Mouse (Mus musculus) right cerebral cortex, postnatal 4 days (tissue): Measurements from ENCODE around the gene Hlx.

ENCODE experiments used
- DNase-seq: peaks from one replicate; pipeline ENCODE4 v3.0.0-alpha.2; 2022

The Hlx gene

GRCm38 (mm10) chr1:184731644-184732545 is 524 bp downstream of the Hlx start:
- DNase-seq, result no peak

GRCm38 (mm10) chr1:184731091-184731640 is 1.3 kb downstream of the Hlx start:
- DNase-seq, result no peak

DNA sequence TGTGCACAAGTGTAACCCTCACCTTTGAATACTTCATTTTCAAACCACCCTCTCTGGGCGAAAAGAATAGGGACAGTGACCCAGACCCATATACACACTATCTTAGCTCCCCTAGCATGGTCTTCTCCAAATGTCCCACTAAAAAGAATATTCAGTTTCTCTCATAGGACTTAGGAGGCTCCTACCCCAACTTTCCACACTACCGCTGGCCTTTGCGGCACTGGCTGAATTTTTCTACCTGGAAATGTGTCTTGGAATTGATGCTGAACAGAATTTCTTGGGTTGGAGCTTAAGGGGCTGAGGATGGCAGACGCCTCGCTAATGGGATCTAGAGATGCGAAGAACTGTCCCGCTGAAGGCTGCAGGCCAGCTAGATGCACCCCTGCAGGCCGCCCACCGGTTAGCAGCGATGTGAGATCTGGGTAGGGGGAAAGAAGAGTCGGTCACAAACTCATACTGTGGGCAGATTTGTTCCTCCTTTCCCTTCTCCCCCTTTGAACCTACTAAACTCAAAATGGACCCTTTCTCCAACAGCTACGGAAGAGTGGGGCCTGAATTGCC is 1.9 kb downstream of the Hlx start:
- DNase-seq, result no peak

- no peak for DNase-seq
Measured at GRCm38 (mm10) chr1:184729357-184730140, 2.9 kb downstream of the Hlx start.

DNA sequence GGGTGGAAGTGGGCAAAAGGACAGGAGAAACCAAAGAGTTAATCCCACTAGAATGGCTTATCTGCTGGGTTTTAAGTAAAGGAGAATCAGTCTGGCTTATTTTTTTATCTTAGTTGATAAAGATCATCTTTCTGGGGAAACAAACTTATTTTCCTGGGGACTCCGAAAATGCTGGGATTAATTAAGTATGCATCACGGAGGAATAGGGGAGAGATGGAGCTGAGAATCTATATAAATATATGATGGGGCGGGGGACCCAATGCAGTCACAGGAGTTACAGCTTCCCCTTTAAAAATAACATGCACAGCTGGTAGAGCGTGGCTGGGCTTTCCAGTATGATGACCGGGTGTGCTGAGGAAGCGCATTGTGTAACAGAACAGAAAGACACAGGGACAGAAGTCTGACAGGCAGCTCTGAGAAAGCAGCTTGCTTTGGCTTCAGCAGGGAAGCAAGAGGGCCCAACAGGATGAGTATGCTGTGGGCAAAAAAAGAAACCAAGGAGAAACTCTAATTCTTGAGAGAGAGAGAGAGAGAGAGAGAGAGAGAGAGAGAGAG is 3.8 kb downstream of the Hlx start:
- DNase-seq, result no peak

- DNase-seq, result peak; percentile 50
Measured at GRCm38 (mm10) chr1:184727401-184728265, 4.8 kb downstream of the Hlx start.

- DNase-seq, result no peak
Measured at GRCm38 (mm10) chr1:184726576-184727300, 5.7 kb downstream of the Hlx start.

DNA sequence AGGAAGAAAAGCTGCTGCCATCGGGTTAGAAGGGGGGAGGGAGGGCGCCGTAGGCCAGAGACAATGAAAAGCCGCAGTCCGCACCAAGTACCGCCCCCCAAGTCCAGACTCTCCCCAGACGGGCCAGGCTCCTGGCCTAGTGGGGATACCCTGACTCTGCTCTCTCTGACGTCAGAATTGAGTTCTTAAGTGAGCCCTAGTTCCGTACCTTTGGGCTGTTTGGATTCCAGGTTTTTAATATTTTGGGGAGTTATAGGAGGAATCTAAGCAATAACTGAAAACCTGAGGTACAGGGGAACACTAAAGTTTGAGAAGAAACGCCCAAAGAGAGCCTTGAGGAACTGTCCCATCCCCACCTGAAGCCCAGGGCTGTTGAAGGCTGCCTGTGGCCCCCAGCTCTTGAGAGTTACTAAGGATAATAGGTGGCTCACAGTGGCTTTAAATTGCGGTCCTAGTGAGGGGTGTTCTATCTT is 7.1 kb downstream of the Hlx start:
- DNase-seq, result no peak

GRCm38 (mm10) chr1:184724551-184725317 is 7.7 kb downstream of the Hlx start:
- no peak for DNase-seq

GRCm38 (mm10) chr1:184723899-184724298 is 8.5 kb downstream of the Hlx start:
- DNase-seq, result no peak

DNA sequence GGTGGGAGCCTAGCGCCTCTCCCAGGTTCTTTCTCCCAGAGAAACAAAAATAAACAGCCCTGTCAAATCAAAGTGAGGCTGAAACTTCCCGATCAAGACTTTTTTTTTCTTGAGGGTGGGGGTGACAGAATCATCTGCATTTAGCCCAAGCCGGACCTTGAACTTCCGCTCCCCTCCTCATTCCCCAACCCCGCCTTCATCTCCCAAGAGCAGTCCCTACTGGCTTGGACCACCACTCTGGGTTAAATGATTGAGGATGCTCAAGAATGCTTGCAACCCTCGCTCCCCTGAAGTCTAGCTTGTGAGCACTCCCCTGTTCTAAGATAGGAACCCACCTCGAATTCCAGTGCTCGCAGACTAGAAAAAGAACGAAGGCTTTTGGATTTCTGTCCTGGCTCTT is 11.3 kb downstream of the Hlx start:
- DNase-seq, result no peak

- no peak for DNase-seq
Measured at GRCm38 (mm10) chr1:184720162-184721025, 12.0 kb downstream of the Hlx start.

- no peak for DNase-seq
Measured at GRCm38 (mm10) chr1:184718261-184719120, 13.9 kb downstream of the Hlx start.

- DNase-seq, result no peak
Measured at GRCm38 (mm10) chr1:184717691-184718200, 14.7 kb downstream of the Hlx start.

DNA sequence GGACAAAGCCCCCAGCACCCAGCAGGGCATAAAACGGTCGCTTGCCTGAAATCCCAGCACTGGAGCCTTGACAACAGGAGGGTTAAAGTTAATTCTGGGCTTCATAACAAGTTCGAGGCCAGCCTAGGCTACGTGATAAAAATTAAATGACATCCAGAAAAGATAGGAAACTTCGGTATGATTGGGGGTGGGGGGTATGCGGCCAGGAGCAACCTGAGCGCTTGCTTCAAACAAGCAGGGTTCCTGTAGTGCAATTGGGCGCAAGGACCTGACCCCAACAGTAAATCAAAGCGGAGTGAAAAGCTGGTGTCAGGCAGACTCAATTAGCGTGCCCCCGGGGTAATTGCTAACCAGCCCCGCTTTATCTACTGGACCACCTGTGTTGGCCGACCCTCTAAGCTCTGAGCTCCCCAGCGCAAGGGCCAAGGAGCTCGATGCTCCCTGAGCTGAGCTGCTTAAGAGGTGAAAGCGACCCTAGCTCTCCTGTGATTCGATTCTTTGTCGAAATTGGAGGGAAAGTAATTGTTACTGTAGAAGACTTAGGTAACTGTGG is 15.3 kb downstream of the Hlx start:
- no peak for DNase-seq

DNA sequence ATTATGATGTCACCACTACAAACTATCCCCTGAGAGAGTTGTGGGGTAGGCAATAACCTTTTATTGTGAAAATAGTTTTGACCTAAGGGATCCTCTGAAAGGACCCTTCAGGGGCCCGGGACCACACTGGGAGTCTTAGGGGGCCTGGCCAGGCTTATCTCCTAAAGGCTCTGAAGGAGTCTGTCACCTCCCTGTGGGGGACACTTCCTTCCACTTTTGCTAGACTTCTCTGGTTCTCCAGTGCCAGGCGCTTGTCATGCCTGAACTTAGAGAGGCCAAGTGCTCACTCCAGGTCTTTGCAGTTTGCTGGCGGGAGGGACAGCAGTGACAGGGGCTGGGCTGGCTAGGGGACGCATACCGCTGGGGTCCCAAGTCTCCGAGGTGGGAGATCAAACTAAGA is 16.3 kb downstream of the Hlx start:
- DNase-seq, result no peak

DNA sequence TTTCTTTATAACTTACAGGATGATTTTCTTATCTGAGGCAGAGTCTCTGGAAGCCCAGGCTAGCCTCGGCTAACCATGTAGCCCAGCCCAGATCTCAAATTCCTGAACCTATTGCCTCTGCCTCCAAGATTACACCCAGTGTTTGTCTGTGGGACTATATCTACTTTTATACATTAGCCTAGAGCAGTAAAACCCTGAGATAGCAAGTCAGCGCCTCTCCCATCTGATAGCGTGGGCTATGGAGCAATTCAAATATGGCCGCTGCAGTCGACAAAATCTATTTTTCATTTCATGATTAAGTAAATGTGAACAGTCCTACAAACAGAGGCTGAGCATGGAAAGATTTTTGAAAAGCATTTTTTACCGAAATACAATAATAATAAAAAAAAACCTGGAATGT is 16.7 kb downstream of the Hlx start:
- DNase-seq, result no peak

DNA sequence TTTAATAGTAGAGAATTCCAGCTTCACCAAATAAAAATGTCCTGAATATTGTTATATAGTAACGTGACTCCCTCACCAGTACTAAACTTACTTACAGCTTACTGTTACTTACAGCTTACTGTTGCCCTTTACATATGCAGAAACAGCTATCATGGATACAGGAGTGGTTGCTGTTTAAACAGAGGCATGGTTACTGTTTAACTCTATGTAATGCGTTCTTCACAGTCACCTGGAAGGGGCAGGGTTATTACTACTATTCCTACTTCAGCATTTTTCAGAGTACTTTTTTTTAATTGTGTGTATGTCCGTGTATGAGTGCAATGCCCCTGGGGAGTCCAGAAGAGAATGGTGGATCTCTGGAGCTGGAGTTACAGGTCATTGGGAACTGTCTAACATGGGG is 17.9 kb downstream of the Hlx start:
- DNase-seq, result no peak
